Mouse (Mus musculus) liver, adult 2 months (tissue): ENCODE measurements around the gene Ccdc149. TPM values are rescaled to one million over a fixed set of nuclear protein-coding genes. Genes with fewer than 3 reads are reported as not detected.

Experiments
- DNase-seq: peaks from one replicate; pipeline ENCODE4 v3.0.0-alpha.2; 2011; ENCODE audit warnings: low read depth, low spot score; ENCODE audit errors: extremely low read depth
- H3K27ac ChIP-seq: fragments of 200-500 bp; replicated peaks from 2 replicates; pipeline ENCODE4 v1.5.1; 2012; ENCODE audit warnings: low read depth, mild to moderate bottlenecking, control low read depth, inconsistent platforms, low read length; ENCODE audit not compliant: insufficient read depth
- H3K27me3 ChIP-seq: fragments of 200-500 bp; 2 replicates; pipeline ENCODE4 v1.6.1; 2012; ENCODE audit warnings: mild to moderate bottlenecking, moderate library complexity, low read length, inconsistent platforms; ENCODE audit not compliant: control insufficient read depth, insufficient read depth
- H3K36me3 ChIP-seq: fragments of 200-500 bp; 2 replicates; pipeline ENCODE4 v1.6.1; 2012; ENCODE audit warnings: low read length, inconsistent platforms; ENCODE audit not compliant: control insufficient read depth, insufficient read depth
- H3K4me1 ChIP-seq: fragments of 200-500 bp; 2 replicates; pipeline ENCODE4 v1.6.1; 2011; ENCODE audit warnings: low read length; ENCODE audit not compliant: control insufficient read depth, insufficient read depth
- H3K4me3 ChIP-seq: fragments of 200-500 bp; 2 replicates; pipeline ENCODE4 v1.5.1; 2011; ENCODE audit warnings: low read depth, mild to moderate bottlenecking, control low read depth, low read length, moderate library complexity; ENCODE audit not compliant: insufficient read depth
- H3K79me2 ChIP-seq: fragments of 200-500 bp; 2 replicates; pipeline ENCODE4 v1.6.1; 2012; ENCODE audit warnings: inconsistent platforms, mild to moderate bottlenecking, low read length, moderate library complexity; ENCODE audit not compliant: control insufficient read depth, insufficient read depth
- H3K9ac ChIP-seq: fragments of 200-500 bp; 2 replicates; pipeline ENCODE4 v1.6.1; 2012; ENCODE audit warnings: low read depth, mild to moderate bottlenecking, control low read depth, inconsistent platforms, low read length
- CTCF ChIP-seq: fragments of 200-500 bp; IDR thresholded peaks from 2 replicates; pipeline ENCODE4 v1.5.1; 2011; ENCODE audit warnings: low read depth, low read length, control low read depth
- POLR2A ChIP-seq: fragments of 200-500 bp; IDR thresholded peaks from 2 replicates; pipeline ENCODE4 v1.6.1; 2011; ENCODE audit warnings: low read length, control low read depth; ENCODE audit not compliant: insufficient read depth; ENCODE audit errors: extremely low read depth
- WGBS: fragments of 180-500 bp; shearing (Covaris S2); methylation state at CpG from one replicate; pipeline ENCODE4 v1.1.7; 2018; 5-methylcytosine and 5-hydroxymethylcytosine counted together
- polyA plus RNA-seq: library from polyadenylated mRNA; depleted of rRNA; stranded (reverse); fragments of >200 nt; gene quantifications from 2 replicates; pipeline ENCODE4 v1.2.3, GENCODE M21; 2012
- total RNA-seq: library from RNA; depleted of rRNA; stranded (reverse); fragments of >200 nt; gene quantifications from 2 replicates; pipeline ENCODE4 v1.2.3, GENCODE M21; 2014

Gene Ccdc149
- total and polyA plus RNA-seq, 2 experiments = 0.43 to 0.83 TPM

GRCm38 (mm10) chr5:52476826-52477225 is 5.5 kb upstream of the Ccdc149 start:
- Histone ChIP-seq H3K79me2 (no peaks in the 10 kb centered on the region), H3K27me3 (no peaks in the 10 kb centered on the region), H3K27ac (no peak overlapping the region), H3K4me1 (no peaks in the 10 kb centered on the region), H3K36me3 (no peaks in the 10 kb centered on the region), H3K4me3 (no peak overlapping the region), H3K9ac (0 out of 2 replicates have a peak overlapping the region, but pooled peaks have one; percentile 11)
- DNase-seq = no peak
- WGBS = 26% methylated on average over 7 of the region's 7 CpGs
- TF ChIP-seq POLR2A (no peak), CTCF (no peak)

DNA sequence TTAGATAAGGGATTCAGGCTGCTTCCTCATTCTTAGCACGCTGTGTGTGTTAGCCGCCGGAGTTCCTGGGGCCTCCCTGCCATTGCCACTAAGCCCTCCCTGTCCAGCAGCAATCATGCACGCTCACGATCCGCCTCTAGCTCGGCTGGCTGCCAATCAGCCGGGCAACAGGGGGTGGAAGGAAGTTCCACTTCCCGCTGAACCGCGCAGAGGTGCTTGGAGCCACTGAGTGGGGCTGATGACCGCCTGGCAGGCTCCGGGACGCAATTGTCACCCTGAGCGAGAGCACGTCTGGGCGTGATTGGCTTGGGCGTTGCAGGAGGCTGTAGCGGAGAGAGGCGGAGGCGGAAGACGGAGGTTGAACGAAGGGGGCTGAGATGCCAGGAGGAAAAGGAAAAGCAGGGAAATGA is 5.0 kb upstream of the Ccdc149 start:
- 2% methylated on average over 23 of the region's 23 CpGs for WGBS
- no peak overlapping the region for H3K9ac ChIP-seq
- H3K27ac ChIP-seq = no peak overlapping the region

GRCm38 (mm10) chr5:52473988-52474387 is 2.7 kb upstream of the Ccdc149 start:
- 91% methylated on average over 7 of the region's 7 CpGs for WGBS
- no peak overlapping the region for H3K4me3 ChIP-seq
- H3K27ac ChIP-seq = no peak overlapping the region
- no peak for DNase-seq
- TF ChIP-seq CTCF (no peak), POLR2A (no peak)
- H3K4me1 ChIP-seq = peaks cover 5% of the 10 kb centered on the region
- no peaks in the 10 kb centered on the region for H3K79me2 ChIP-seq
- H3K27me3 ChIP-seq = no peaks in the 10 kb centered on the region
- H3K9ac ChIP-seq = no peak overlapping the region
- H3K36me3 ChIP-seq = no peaks in the 10 kb centered on the region

More for the DNA sequence above, 5.0 kb upstream of the Ccdc149 start:
- Histone ChIP-seq H3K4me3 (peak overlapping the region; percentile 35; the same call in 1 of the 2 replicates), H3K36me3 (no peaks in the 10 kb centered on the region), H3K79me2 (no peaks in the 10 kb centered on the region), H3K27me3 (no peaks in the 10 kb centered on the region), H3K4me1 (peaks cover 2% of the 10 kb centered on the region; the same call in 1 of the 2 replicates)
- TF ChIP-seq CTCF (no peak), POLR2A (no peak)
- DNase-seq = peak; percentile 35

GRCm38 (mm10) chr5:52470551-52470950 is 770 bp downstream of the Ccdc149 start:
- no peak for DNase-seq
- Histone ChIP-seq H3K79me2 (no peaks in the 10 kb centered on the region), H3K27ac (no peak overlapping the region), H3K27me3 (no peaks in the 10 kb centered on the region), H3K4me3 (peak overlapping the region; percentile 20; the same call in 1 of the 2 replicates), H3K9ac (no peak overlapping the region), H3K36me3 (no peaks in the 10 kb centered on the region), H3K4me1 (peaks cover 5% of the 10 kb centered on the region)
- WGBS = 59% methylated on average over 5 of the region's 5 CpGs
- TF ChIP-seq POLR2A = no peak
- no peak for TF ChIP-seq CTCF

- no peaks in the 10 kb centered on the region for H3K36me3 ChIP-seq
- no peak for TF ChIP-seq CTCF
- TF ChIP-seq POLR2A = no peak
- DNase-seq = no peak
- H3K27ac ChIP-seq = no peak overlapping the region
- H3K4me3 ChIP-seq = no peak overlapping the region
- 96% methylated on average over 3 of the region's 3 CpGs for WGBS
- no peaks in the 10 kb centered on the region for H3K27me3 ChIP-seq
- H3K79me2 ChIP-seq = no peaks in the 10 kb centered on the region
- peaks cover 5% of the 10 kb centered on the region for H3K4me1 ChIP-seq
- no peak overlapping the region for H3K9ac ChIP-seq
Measured at GRCm38 (mm10) chr5:52467841-52468240, 3.5 kb downstream of the Ccdc149 start.

DNA sequence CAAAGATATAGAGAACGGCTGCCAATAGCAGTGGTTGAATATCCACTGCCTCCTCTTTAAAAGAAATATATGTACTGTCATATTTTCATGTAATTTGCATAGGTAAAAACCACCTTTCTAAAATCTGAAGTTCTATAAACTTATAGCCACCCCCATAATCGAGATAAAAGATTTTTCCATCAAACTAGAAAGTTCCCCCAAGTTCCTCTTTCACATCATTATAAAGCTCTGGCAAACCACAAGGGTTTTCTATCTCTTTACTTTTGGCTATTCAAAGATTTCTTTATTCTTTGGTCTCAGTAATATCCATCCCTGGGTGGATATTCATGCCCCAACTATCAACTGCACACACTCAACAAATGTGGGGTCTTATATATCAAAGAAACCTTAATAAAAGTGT is 8.9 kb downstream of the Ccdc149 start:
- DNase-seq = no peak
- Histone ChIP-seq H3K79me2 (no peaks in the 10 kb centered on the region), H3K4me3 (no peak overlapping the region), H3K4me1 (no peaks in the 10 kb centered on the region), H3K27ac (no peak overlapping the region), H3K27me3 (no peaks in the 10 kb centered on the region), H3K36me3 (no peaks in the 10 kb centered on the region), H3K9ac (no peak overlapping the region)
- 87% methylated on average over 2 of the region's 2 CpGs for WGBS
- TF ChIP-seq CTCF (no peak), POLR2A (no peak)
